Mouse (Mus musculus): ENCODE results near the gene Rpl5. TPM values are rescaled to one million over a fixed set of nuclear protein-coding genes. Genes with fewer than 3 reads are reported as not detected.
"Not testable (repeated sequence)": the region's sequence is repeated elsewhere in the genome, so short reads cannot be mapped to it uniquely, and the experiment has no call there.

Gene Rpl5
- polyA plus RNA-seq, 1 experiment from 2014 or later, result 62.6 TPM

GRCm38 (mm10) chr5:107936625-107937389, 36.5 kb downstream of the Rpl5 start:
- Histone ChIP-seq H3K4me1 (peaks cover 3% of the 10 kb centered on the region; the same call in 1 of the 2 replicates), H3K4me2 (no peak overlapping the region), H3K4me3 (replicated peaks) (no peak overlapping the region), H3K9me3 (no peaks in the 10 kb centered on the region), H3K36me3 (replicated peaks) (no peaks in the 10 kb centered on the region), H3K27me3 (no peaks in the 10 kb centered on the region), H3K9ac (no peak overlapping the region), H3K27ac (no peak overlapping the region)
- WGBS, result 93% methylated on average over 10 of the region's 10 CpGs
- ATAC-seq (ENCODE audit: low FRiP score), result no peak

GRCm38 (mm10) chr5:107938483-107938882, 38.2 kb downstream of the Rpl5 start:
- ATAC-seq (ENCODE audit: low FRiP score); H3K9ac ChIP-seq; H3K27me3 ChIP-seq; H3K9me3 ChIP-seq; H3K4me3 ChIP-seq (replicated peaks); H3K4me1 ChIP-seq; H3K4me2 ChIP-seq; H3K27ac ChIP-seq; H3K36me3 ChIP-seq (replicated peaks): not testable (repeated sequence)
- WGBS, result 76% methylated on average over 1 of the region's 1 CpGs

GRCm38 (mm10) chr5:107938886-107939285, 38.6 kb downstream of the Rpl5 start:
- Histone ChIP-seq H3K9me3 (no peaks in the 10 kb centered on the region), H3K4me3 (replicated peaks) (no peak overlapping the region), H3K36me3 (replicated peaks) (no peaks in the 10 kb centered on the region), H3K27me3 (no peaks in the 10 kb centered on the region), H3K27ac (no peak overlapping the region), H3K4me2 (no peak overlapping the region), H3K4me1 (peaks cover 3% of the 10 kb centered on the region; the same call in 1 of the 2 replicates), H3K9ac (no peak overlapping the region)
- whole genome bisulfite sequencing, result 96% methylated on average over 2 of the region's 2 CpGs
- ATAC-seq (ENCODE audit: low FRiP score), result no peak

- Histone ChIP-seq H3K4me1 (peaks cover 3% of the 10 kb centered on the region; the same call in 1 of the 2 replicates), H3K9ac (no peak overlapping the region), H3K36me3 (replicated peaks) (no peaks in the 10 kb centered on the region), H3K4me2 (no peak overlapping the region), H3K27me3 (no peaks in the 10 kb centered on the region), H3K9me3 (no peaks in the 10 kb centered on the region), H3K27ac (no peak overlapping the region), H3K4me3 (replicated peaks) (no peak overlapping the region)
- WGBS, result 77% methylated on average over 3 of the region's 3 CpGs
- ATAC-seq (ENCODE audit: low FRiP score), result no peak
Observed at GRCm38 (mm10) chr5:107939701-107940100, 39.4 kb downstream of the Rpl5 start.

- Histone ChIP-seq H3K9me3 (no peaks in the 10 kb centered on the region), H3K27me3 (no peaks in the 10 kb centered on the region), H3K4me3 (replicated peaks) (no peak overlapping the region), H3K4me2 (no peak overlapping the region), H3K27ac (no peak overlapping the region), H3K36me3 (replicated peaks) (no peaks in the 10 kb centered on the region), H3K9ac (no peak overlapping the region), H3K4me1 (peaks cover 3% of the 10 kb centered on the region; the same call in 1 of the 2 replicates)
- WGBS, result 49% methylated on average over 6 of the region's 6 CpGs
- no peak for ATAC-seq (ENCODE audit: low FRiP score)
Observed at GRCm38 (mm10) chr5:107941222-107941621, 40.9 kb downstream of the Rpl5 start.

- Histone ChIP-seq H3K4me2 (no peak overlapping the region), H3K36me3 (replicated peaks) (no peaks in the 10 kb centered on the region), H3K9ac (no peak overlapping the region), H3K9me3 (no peaks in the 10 kb centered on the region), H3K4me1 (peaks cover 3% of the 10 kb centered on the region; the same call in 1 of the 2 replicates), H3K27me3 (no peaks in the 10 kb centered on the region), H3K27ac (no peak overlapping the region), H3K4me3 (replicated peaks) (no peak overlapping the region)
- WGBS, result 89% methylated on average over 1 of the region's 1 CpGs
- no peak for ATAC-seq (ENCODE audit: low FRiP score)
Observed at GRCm38 (mm10) chr5:107942941-107943340, 42.6 kb downstream of the Rpl5 start.

- ATAC-seq (ENCODE audit: low FRiP score), result no peak
- WGBS, result 92% methylated on average over 6 of the region's 6 CpGs
Observed at GRCm38 (mm10) chr5:107943526-107943925, 43.2 kb downstream of the Rpl5 start.

GRCm38 (mm10) chr5:107946475-107946874, 46.2 kb downstream of the Rpl5 start:
- ATAC-seq (ENCODE audit: low FRiP score), result no peak
- H3K36me3 ChIP-seq (replicated peaks), result no peaks in the 10 kb centered on the region
- no peak overlapping the region for H3K9ac ChIP-seq
- H3K27ac ChIP-seq, result no peak overlapping the region
- no peak overlapping the region for H3K4me2 ChIP-seq
- H3K4me3 ChIP-seq (replicated peaks), result no peak overlapping the region
- H3K4me1 ChIP-seq, result no peaks in the 10 kb centered on the region
- no peaks in the 10 kb centered on the region for H3K27me3 ChIP-seq
- 94% methylated on average over 1 of the region's 1 CpGs for WGBS
- no peaks in the 10 kb centered on the region for H3K9me3 ChIP-seq

More at GRCm38 (mm10) chr5:107943526-107943925, 43.2 kb downstream of the Rpl5 start:
- no peaks in the 10 kb centered on the region for H3K9me3 ChIP-seq
- H3K9ac ChIP-seq, result no peak overlapping the region
- no peaks in the 10 kb centered on the region for H3K27me3 ChIP-seq
- H3K27ac ChIP-seq, result no peak overlapping the region
- H3K4me2 ChIP-seq, result no peak overlapping the region
- H3K4me1 ChIP-seq, result peaks cover 3% of the 10 kb centered on the region; the same call in 1 of the 2 replicates
- no peak overlapping the region for H3K4me3 ChIP-seq (replicated peaks)
- no peaks in the 10 kb centered on the region for H3K36me3 ChIP-seq (replicated peaks)

GRCm38 (mm10) chr5:107947548-107947947, 47.2 kb downstream of the Rpl5 start:
- H3K9me3 ChIP-seq, result no peaks in the 10 kb centered on the region
- H3K4me2 ChIP-seq, result no peak overlapping the region
- 89% methylated on average over 2 of the region's 2 CpGs for WGBS
- no peak overlapping the region for H3K27ac ChIP-seq
- H3K4me3 ChIP-seq (replicated peaks), result no peak overlapping the region
- no peaks in the 10 kb centered on the region for H3K27me3 ChIP-seq
- H3K4me1 ChIP-seq, result no peaks in the 10 kb centered on the region
- H3K36me3 ChIP-seq (replicated peaks), result no peaks in the 10 kb centered on the region
- no peak for ATAC-seq (ENCODE audit: low FRiP score)
- no peak overlapping the region for H3K9ac ChIP-seq

- Histone ChIP-seq H3K36me3 (replicated peaks) (no peaks in the 10 kb centered on the region), H3K9me3 (no peaks in the 10 kb centered on the region), H3K27me3 (no peaks in the 10 kb centered on the region), H3K9ac (no peak overlapping the region), H3K4me3 (replicated peaks) (no peak overlapping the region), H3K4me2 (no peak overlapping the region), H3K4me1 (no peaks in the 10 kb centered on the region), H3K27ac (no peak overlapping the region)
- 89% methylated on average over 1 of the region's 1 CpGs for WGBS
- no peak for ATAC-seq (ENCODE audit: low FRiP score)
Observed at GRCm38 (mm10) chr5:107948899-107949298, 48.6 kb downstream of the Rpl5 start.

- H3K9ac ChIP-seq, result no peak overlapping the region
Observed at GRCm38 (mm10) chr5:107949607-107950006, 49.3 kb downstream of the Rpl5 start.

GRCm38 (mm10) chr5:107950643-107951042, 50.3 kb downstream of the Rpl5 start:
- no peaks in the 10 kb centered on the region for H3K27me3 ChIP-seq
- H3K36me3 ChIP-seq (replicated peaks), result no peaks in the 10 kb centered on the region
- no peak overlapping the region for H3K27ac ChIP-seq
- H3K9me3 ChIP-seq, result no peaks in the 10 kb centered on the region
- WGBS, result 88% methylated on average over 5 of the region's 5 CpGs
- H3K4me1 ChIP-seq, result no peaks in the 10 kb centered on the region
- ATAC-seq (ENCODE audit: low FRiP score), result no peak
- no peak overlapping the region for H3K4me2 ChIP-seq
- H3K4me3 ChIP-seq (replicated peaks), result no peak overlapping the region
- H3K9ac ChIP-seq, result no peak overlapping the region

More at GRCm38 (mm10) chr5:107949607-107950006, 49.3 kb downstream of the Rpl5 start:
- Histone ChIP-seq H3K9me3 (no peaks in the 10 kb centered on the region), H3K4me1 (no peaks in the 10 kb centered on the region), H3K4me3 (replicated peaks) (no peak overlapping the region), H3K4me2 (no peak overlapping the region), H3K36me3 (replicated peaks) (no peaks in the 10 kb centered on the region), H3K27me3 (no peaks in the 10 kb centered on the region), H3K27ac (no peak overlapping the region)
- 92% methylated on average over 3 of the region's 3 CpGs for WGBS
- ATAC-seq (ENCODE audit: low FRiP score), result no peak
